Mouse (Mus musculus) limb, embryonic 10.5 days (tissue): ENCODE data around the gene Nckap5. TPM values are rescaled to one million over a fixed set of nuclear protein-coding genes. Genes with fewer than 3 reads are reported as not detected.
A peak's percentile ranks its signal among the peaks of the same experiment; 100 is the strongest.

Experiments
- DNase-seq: peaks from one replicate; pipeline ENCODE4 v3.0.0-alpha.2; 2017; ENCODE audit warnings: low spot score
- H3K27ac ChIP-seq: fragments of 300-500 bp; sonication (generic); 2 replicates; pipeline ENCODE4 v1.5.1; 2016; ENCODE audit warnings: mild to moderate bottlenecking
- H3K27me3 ChIP-seq: fragments of 300-500 bp; sonication (generic); 2 replicates; pipeline ENCODE4 v1.6.1; 2016; ENCODE audit warnings: low read depth, mild to moderate bottlenecking; ENCODE audit not compliant: poor library complexity, severe bottlenecking
- H3K36me3 ChIP-seq: fragments of 300-500 bp; sonication (generic); 2 replicates; pipeline ENCODE4 v1.6.1; 2016; ENCODE audit warnings: mild to moderate bottlenecking, moderate library complexity
- H3K4me1 ChIP-seq: fragments of 300-500 bp; sonication (generic); 2 replicates; pipeline ENCODE4 v1.6.1; 2016
- H3K4me3 ChIP-seq: fragments of 300-500 bp; sonication (generic); 2 replicates; pipeline ENCODE4 v1.5.1; 2016; ENCODE audit warnings: mild to moderate bottlenecking, moderate library complexity
- H3K9me3 ChIP-seq: fragments of 300-500 bp; sonication (generic); replicated peaks from 2 replicates; pipeline ENCODE4 v1.6.1; 2016; ENCODE audit warnings: mild to moderate bottlenecking
- WGBS: fragments of 180-500 bp; shearing (Covaris S2); methylation state at CpG from one replicate; pipeline ENCODE4 v1.1.7; 2016; 5-methylcytosine and 5-hydroxymethylcytosine counted together
- polyA plus RNA-seq: library from polyadenylated mRNA; unstranded; fragments of >200 nt; fragmentation: Nextera tagmentation; extraction: Ambion mirVana; gene quantifications from 2 replicates; pipeline ENCODE4 v1.2.1, GENCODE M21; 2016

The Nckap5 gene
- polyA plus RNA-seq, 1 experiment from 2014 or later: 1.8 TPM

DNA sequence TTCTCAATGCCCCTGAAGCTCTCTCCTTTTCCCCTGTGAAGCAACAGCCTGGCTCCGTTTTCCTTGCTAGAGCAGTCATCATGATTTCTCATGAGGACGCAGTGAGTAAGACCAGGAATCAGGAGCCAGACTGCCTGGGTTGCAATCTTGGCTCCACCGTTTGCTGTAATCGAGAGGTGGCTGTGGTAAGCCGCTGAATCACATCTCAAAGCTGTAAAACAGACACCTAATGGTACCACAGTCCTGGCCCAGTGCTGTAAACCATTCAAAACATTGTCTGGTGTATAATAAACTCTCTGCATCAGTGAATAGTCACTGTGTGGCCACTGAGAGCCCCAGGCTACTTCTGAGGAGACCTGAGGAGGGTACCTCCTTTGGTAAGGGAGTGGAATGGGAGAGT is 74.9 kb downstream of the Nckap5 start:
- DNase-seq: no peak
- Histone ChIP-seq H3K36me3 (no peaks in the 10 kb centered on the region), H3K4me1 (peaks cover 11% of the 10 kb centered on the region; the same call in 1 of the 2 replicates), H3K4me3 (no peak overlapping the region), H3K27ac (no peak overlapping the region), H3K27me3 (no peaks in the 10 kb centered on the region), H3K9me3 (no peaks in the 10 kb centered on the region)
- whole genome bisulfite sequencing: 52% methylated on average over 5 of the region's 5 CpGs

DNA sequence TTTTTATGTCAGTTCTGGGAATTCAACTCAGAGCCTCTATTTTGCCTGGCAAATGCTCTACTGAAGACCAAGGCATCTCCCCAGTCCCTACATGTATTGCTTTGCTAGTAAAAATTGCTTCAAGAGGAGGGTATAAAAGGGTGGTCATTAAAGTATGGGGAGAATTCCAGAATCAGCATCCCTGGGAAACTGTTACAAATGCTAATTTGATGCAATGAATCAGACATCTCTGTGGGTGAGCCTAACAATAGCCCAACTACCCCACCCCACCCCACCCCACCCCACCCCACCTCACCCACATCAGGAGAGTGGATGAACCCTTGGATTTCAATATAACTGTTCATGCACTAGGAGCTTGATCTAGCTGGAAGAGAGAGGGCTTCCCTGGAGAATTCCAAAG is 77.0 kb downstream of the Nckap5 start:
- Histone ChIP-seq H3K4me1 (peaks cover 11% of the 10 kb centered on the region; the same call in 1 of the 2 replicates), H3K4me3 (no peak overlapping the region), H3K27ac (no peak overlapping the region), H3K27me3 (no peaks in the 10 kb centered on the region), H3K9me3 (no peaks in the 10 kb centered on the region), H3K36me3 (no peaks in the 10 kb centered on the region)
- DNase-seq: no peak

- H3K36me3 ChIP-seq: no peaks in the 10 kb centered on the region
- DNase-seq: no peak
- H3K4me3 ChIP-seq: no peak overlapping the region
- 81% methylated on average over 13 of the region's 13 CpGs for WGBS
- no peak overlapping the region for H3K27ac ChIP-seq
- no peaks in the 10 kb centered on the region for H3K27me3 ChIP-seq
- peaks cover 11% of the 10 kb centered on the region; the same call in 1 of the 2 replicates for H3K4me1 ChIP-seq
- H3K9me3 ChIP-seq: no peaks in the 10 kb centered on the region
Observed at GRCm38 (mm10) chr1:126752247-126753037, 78.2 kb downstream of the Nckap5 start.

GRCm38 (mm10) chr1:126751137-126751536 is 79.5 kb downstream of the Nckap5 start:
- Histone ChIP-seq H3K4me1 (peaks cover 11% of the 10 kb centered on the region; the same call in 1 of the 2 replicates), H3K27ac (no peak overlapping the region), H3K9me3 (no peaks in the 10 kb centered on the region), H3K36me3 (no peaks in the 10 kb centered on the region), H3K27me3 (no peaks in the 10 kb centered on the region), H3K4me3 (no peak overlapping the region)
- WGBS: 78% methylated on average over 6 of the region's 6 CpGs
- no peak for DNase-seq

DNA sequence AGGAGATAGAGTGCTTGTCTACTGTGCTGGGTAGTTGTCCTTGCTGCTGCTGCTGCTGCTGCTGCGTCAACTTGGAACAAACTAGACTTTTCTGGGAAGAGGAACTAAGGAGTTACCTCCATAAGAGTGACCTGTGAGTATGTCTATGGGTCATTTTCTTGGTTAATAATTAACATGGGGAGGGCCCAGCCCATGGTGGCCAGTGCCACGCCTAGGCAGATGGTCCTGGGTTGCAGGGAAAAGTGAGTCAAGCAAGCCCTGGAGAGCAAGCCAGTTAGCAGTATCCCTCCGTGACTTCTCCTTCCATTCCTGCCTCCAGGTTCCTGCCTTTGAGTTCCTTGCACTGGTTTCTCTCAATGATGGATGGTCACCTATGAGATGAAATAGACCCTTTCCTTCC is 80.4 kb downstream of the Nckap5 start:
- Histone ChIP-seq H3K36me3 (no peaks in the 10 kb centered on the region), H3K27ac (no peak overlapping the region), H3K9me3 (no peaks in the 10 kb centered on the region), H3K4me1 (peaks cover 18% of the 10 kb centered on the region), H3K4me3 (no peak overlapping the region), H3K27me3 (no peaks in the 10 kb centered on the region)
- DNase-seq: no peak
- WGBS: 97% methylated on average over 3 of the region's 3 CpGs

DNA sequence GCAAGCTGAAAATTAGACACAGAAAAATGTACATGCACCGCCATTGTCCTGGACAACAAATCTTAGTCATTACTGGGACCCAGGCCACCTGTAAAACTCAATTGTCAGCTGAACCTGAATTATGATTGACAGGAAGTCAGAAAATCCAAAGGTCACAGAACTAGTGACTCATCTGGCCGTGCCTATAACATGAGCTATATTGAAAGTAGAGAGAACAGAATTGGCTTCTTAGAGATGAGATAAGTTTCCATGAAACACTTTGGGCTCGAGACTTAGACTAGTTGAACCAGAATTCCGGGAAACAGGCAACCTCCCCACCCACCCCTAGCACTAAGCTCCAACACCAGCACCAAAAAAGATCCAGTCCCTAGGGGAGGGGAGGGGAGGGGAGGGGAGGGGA is 82.7 kb downstream of the Nckap5 start:
- no peaks in the 10 kb centered on the region for H3K36me3 ChIP-seq
- H3K4me1 ChIP-seq: peaks cover 27% of the 10 kb centered on the region
- no peak overlapping the region for H3K4me3 ChIP-seq
- H3K9me3 ChIP-seq: no peaks in the 10 kb centered on the region
- WGBS: 84% methylated on average over 4 of the region's 4 CpGs
- H3K27me3 ChIP-seq: no peaks in the 10 kb centered on the region
- DNase-seq: no peak
- H3K27ac ChIP-seq: no peak overlapping the region

DNA sequence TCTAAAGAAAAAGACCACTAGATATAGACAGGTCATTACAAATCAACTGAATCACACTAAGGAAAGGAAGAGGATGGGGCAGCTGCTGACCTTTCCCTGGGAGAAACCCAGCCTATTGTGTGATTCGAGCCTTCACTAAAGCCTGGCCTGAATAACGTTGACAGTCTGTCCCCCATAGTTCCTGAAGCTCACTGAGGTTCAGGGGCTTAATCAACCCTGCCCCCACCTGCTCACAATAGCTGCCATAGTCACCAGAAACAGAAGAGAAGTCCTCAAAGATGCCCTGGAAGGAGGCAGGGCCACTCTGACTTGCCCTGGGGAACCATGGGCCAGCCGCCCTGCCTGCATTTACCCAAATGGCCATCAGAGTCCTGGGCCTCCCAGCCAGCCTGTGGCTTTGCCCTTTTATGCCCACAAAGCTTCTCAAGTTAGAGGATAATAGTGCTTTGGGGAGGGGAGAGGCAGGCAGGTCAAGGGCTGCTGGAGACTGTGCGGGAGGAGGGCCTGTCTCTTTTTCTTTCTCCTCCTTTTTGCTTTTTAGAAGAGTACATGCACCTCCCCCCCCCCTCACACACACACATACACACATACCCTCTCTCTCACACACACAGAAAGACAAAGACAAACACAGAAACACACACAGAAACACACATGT is 85.0 kb downstream of the Nckap5 start:
- Histone ChIP-seq H3K9me3 (no peaks in the 10 kb centered on the region), H3K36me3 (no peaks in the 10 kb centered on the region), H3K27ac (no peak overlapping the region), H3K27me3 (no peaks in the 10 kb centered on the region), H3K4me1 (peaks cover 17% of the 10 kb centered on the region), H3K4me3 (no peak overlapping the region)
- DNase-seq: no peak
- WGBS: 55% methylated on average over 4 of the region's 4 CpGs

DNA sequence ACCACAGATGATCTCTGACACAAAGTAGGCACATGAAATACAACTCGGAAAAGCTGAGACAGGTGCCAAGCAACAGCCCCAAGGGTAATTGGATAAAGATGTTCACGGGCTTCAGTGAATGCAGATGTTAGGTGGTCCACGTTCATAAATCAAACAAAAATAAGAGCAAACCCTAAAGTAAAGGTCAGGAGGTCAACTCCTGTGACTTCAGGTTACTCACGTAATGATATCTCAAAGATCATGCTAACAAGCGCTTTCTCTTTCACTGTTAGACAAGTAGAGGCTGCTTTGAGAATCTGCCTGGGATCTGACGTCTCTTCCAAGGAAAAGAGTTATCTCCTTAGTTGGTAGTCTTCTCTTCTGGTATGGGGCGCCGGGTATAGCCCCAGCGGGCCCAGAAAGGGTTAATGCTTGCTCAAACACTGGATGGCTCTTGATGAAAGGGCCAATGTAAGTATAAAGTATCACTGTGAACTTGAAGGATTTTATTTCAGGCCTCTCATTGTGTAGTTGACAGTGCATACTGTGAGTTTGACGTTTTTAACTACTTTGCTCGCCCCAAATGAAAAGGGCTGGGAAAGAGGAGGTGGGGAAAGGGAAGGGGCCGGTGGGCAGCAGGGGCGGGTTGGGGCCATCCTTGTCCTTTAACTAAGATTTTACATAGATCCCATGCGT is 85.8 kb downstream of the Nckap5 start:
- Histone ChIP-seq H3K4me3 (no peak overlapping the region), H3K27ac (no peak overlapping the region), H3K36me3 (no peaks in the 10 kb centered on the region), H3K9me3 (no peaks in the 10 kb centered on the region), H3K27me3 (peaks cover 1% of the 10 kb centered on the region), H3K4me1 (peaks cover 17% of the 10 kb centered on the region)
- WGBS: 57% methylated on average over 14 of the region's 14 CpGs
- no peak for DNase-seq

DNA sequence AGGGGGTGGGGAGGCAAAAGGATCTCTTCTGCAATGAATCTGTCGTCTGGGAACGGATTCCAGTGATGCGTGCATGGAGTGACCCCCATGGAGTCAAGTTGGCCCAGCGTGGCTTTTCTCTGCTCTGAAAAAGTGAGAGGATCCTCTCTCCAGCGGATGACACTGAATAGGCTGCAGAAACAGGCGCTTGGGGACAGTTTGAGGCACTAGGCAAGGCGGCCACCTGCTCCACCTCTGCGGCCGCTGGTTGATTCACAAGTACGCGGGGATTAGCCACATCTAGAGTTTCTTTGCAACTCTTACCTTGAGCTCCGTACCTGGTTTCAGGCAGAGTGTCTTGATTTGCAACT is 92.3 kb downstream of the Nckap5 start:
- Histone ChIP-seq H3K27ac (no peak overlapping the region), H3K9me3 (no peaks in the 10 kb centered on the region), H3K27me3 (peaks cover 44% of the 10 kb centered on the region), H3K4me1 (peaks cover 14% of the 10 kb centered on the region), H3K36me3 (no peaks in the 10 kb centered on the region), H3K4me3 (peak overlapping the region; percentile 48)
- peak; percentile 46 for DNase-seq
- 7% methylated on average over 12 of the region's 12 CpGs for WGBS

DNA sequence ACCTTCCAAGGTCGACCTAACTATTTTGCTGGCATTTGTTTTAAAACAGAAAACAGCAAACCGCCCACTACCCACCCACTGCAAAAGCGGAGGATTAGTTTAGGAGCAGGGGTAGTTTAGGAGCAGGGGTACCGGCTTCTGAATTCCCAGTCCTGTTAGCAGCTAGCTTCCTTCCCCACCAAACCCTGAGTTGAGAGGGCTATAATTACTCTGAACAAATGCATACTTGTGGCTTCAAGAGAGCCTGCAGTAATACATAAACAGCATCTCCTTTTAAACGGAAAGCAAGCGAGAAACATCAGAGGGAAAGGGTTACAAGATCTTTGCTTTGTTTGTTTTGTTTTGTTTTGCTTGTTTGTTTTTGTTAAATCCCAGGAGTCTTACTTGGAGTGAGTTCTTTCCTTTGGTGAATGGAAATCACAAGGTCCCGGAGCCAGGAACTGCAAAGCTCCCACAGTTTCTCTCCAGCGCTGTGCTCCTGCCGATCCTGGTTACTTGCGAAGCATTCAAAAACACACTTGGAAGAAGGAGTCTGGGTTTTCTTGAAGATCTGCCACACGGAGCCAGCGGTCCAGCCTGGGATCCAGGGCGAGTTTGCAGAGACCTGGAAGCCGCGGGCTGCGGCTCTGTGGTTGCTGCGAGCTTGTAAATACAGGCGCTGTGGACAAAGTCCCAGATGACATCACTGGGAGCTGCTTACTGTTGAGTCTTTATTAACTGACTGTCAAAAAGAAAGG is 92.9 kb downstream of the Nckap5 start:
- peak; percentile 51 for DNase-seq
- no peaks in the 10 kb centered on the region for H3K36me3 ChIP-seq
- peak overlapping the region; percentile 48 for H3K4me3 ChIP-seq
- H3K27me3 ChIP-seq: peaks cover 44% of the 10 kb centered on the region
- 4% methylated on average over 18 of the region's 18 CpGs for WGBS
- H3K27ac ChIP-seq: no peak overlapping the region
- H3K9me3 ChIP-seq: no peaks in the 10 kb centered on the region
- H3K4me1 ChIP-seq: peaks cover 14% of the 10 kb centered on the region

- Histone ChIP-seq H3K4me1 (peaks cover 2% of the 10 kb centered on the region; the same call in 1 of the 2 replicates), H3K27ac (no peak overlapping the region), H3K27me3 (peaks cover 13% of the 10 kb centered on the region), H3K9me3 (no peaks in the 10 kb centered on the region), H3K4me3 (no peak overlapping the region), H3K36me3 (no peaks in the 10 kb centered on the region)
- no peak for DNase-seq
Observed at GRCm38 (mm10) chr1:126731691-126732090, 98.9 kb downstream of the Nckap5 start.

- Histone ChIP-seq H3K36me3 (no peaks in the 10 kb centered on the region), H3K4me3 (no peak overlapping the region), H3K4me1 (no peaks in the 10 kb centered on the region), H3K27ac (no peak overlapping the region), H3K9me3 (no peaks in the 10 kb centered on the region), H3K27me3 (no peaks in the 10 kb centered on the region)
- DNase-seq: no peak
- WGBS: 57% methylated on average over 6 of the region's 6 CpGs
Observed at GRCm38 (mm10) chr1:126726400-126727055, 104.1 kb downstream of the Nckap5 start.
